Mouse (Mus musculus) neural tube, embryonic 12.5 days (tissue): ENCODE measurements around the gene Arhgef17. TPM values are rescaled to one million over a fixed set of nuclear protein-coding genes. Genes with fewer than 3 reads are reported as not detected.

Experiments
- ATAC-seq: fragments of 200-750 bp; cut with Nextera tagmentation; 2 replicates; pipeline ENCODE4 v1.8.0; 2017; ENCODE audit warnings: low read depth, mild to moderate bottlenecking, moderate TSS enrichment, moderate library complexity; ENCODE audit not compliant: low FRiP score
- H3K27ac ChIP-seq: fragments of 300-500 bp; sonication (generic); 2 replicates; pipeline ENCODE4 v1.5.1; 2016
- H3K27me3 ChIP-seq: fragments of 300-500 bp; sonication (generic); replicated peaks from 2 replicates; pipeline ENCODE4 v1.6.1; 2016; ENCODE audit warnings: mild to moderate bottlenecking
- H3K36me3 ChIP-seq: fragments of 300-500 bp; sonication (generic); 2 replicates; pipeline ENCODE4 v1.6.1; 2016; ENCODE audit warnings: mild to moderate bottlenecking
- H3K4me1 ChIP-seq: fragments of 300-500 bp; sonication (generic); 2 replicates; pipeline ENCODE4 v1.6.1; 2016
- H3K4me2 ChIP-seq: fragments of 300-500 bp; sonication (generic); replicated peaks from 2 replicates; pipeline ENCODE4 v1.6.1; 2016; ENCODE audit warnings: mild to moderate bottlenecking
- H3K4me3 ChIP-seq: fragments of 300-500 bp; sonication (generic); 2 replicates; pipeline ENCODE4 v1.5.1; 2016
- H3K9ac ChIP-seq: fragments of 300-500 bp; sonication (generic); 2 replicates; pipeline ENCODE4 v1.6.1; 2016; ENCODE audit warnings: mild to moderate bottlenecking
- H3K9me3 ChIP-seq: fragments of 300-500 bp; sonication (generic); 2 replicates; pipeline ENCODE4 v1.6.1; 2016; ENCODE audit warnings: mild to moderate bottlenecking
- WGBS: fragments of 180-500 bp; shearing (Covaris S2); methylation state at CpG from one replicate; pipeline ENCODE4 v1.1.7; 2016; 5-methylcytosine and 5-hydroxymethylcytosine counted together
- polyA plus RNA-seq: library from polyadenylated mRNA; unstranded; fragments of >200 nt; fragmentation: Nextera tagmentation; extraction: Ambion mirVana; gene quantifications from 2 replicates; pipeline ENCODE4 v1.2.1, GENCODE M21; 2016

Arhgef17 gene
- polyA plus RNA-seq, 1 experiment from 2014 or later: 7.9 TPM

- Histone ChIP-seq H3K27me3 (no peaks in the 10 kb centered on the region; the same call in 1 of the 2 replicates), H3K36me3 (no peaks in the 10 kb centered on the region), H3K4me3 (no peak overlapping the region), H3K27ac (no peak overlapping the region), H3K4me1 (no peaks in the 10 kb centered on the region), H3K4me2 (no peak overlapping the region), H3K9me3 (no peaks in the 10 kb centered on the region), H3K9ac (no peak overlapping the region)
- ATAC-seq: no peak
- WGBS: 86% methylated on average over 3 of the region's 3 CpGs
Measured at GRCm38 (mm10) chr7:100937481-100937880, 5.6 kb upstream of the Arhgef17 start.

- H3K9me3 ChIP-seq: no peaks in the 10 kb centered on the region
- no peak overlapping the region for H3K9ac ChIP-seq
- H3K4me3 ChIP-seq: no peak overlapping the region
- peaks cover 17% of the 10 kb centered on the region for H3K27me3 ChIP-seq
- H3K27ac ChIP-seq: no peak overlapping the region
- H3K4me2 ChIP-seq: no peak overlapping the region
- peaks cover 36% of the 10 kb centered on the region for H3K4me1 ChIP-seq
- H3K36me3 ChIP-seq: no peaks in the 10 kb centered on the region
- no peak for ATAC-seq
Measured at GRCm38 (mm10) chr7:100933520-100933919, 1.6 kb upstream of the Arhgef17 start.

- Histone ChIP-seq H3K9me3 (no peaks in the 10 kb centered on the region), H3K9ac (peak overlapping the region; percentile 77), H3K4me2 (peak overlapping the region; percentile 87), H3K36me3 (no peaks in the 10 kb centered on the region), H3K4me3 (peak overlapping the region; percentile 60), H3K27ac (peak overlapping the region; percentile 27; the same call in 1 of the 2 replicates), H3K4me1 (peaks cover 45% of the 10 kb centered on the region), H3K27me3 (peaks cover 20% of the 10 kb centered on the region)
- WGBS: 1% methylated on average over 27 of the region's 27 CpGs
- ATAC-seq: peak; percentile 81
Measured at GRCm38 (mm10) chr7:100932481-100933007, 637 bp upstream of the Arhgef17 start.

GRCm38 (mm10) chr7:100931316-100931925 lies 486 bp downstream of the Arhgef17 start:
- no peaks in the 10 kb centered on the region for H3K36me3 ChIP-seq
- peak; percentile 35 for ATAC-seq
- H3K4me2 ChIP-seq: peak overlapping the region; percentile 87
- H3K27ac ChIP-seq: peak overlapping the region; percentile 43; the same call in 1 of the 2 replicates
- peaks cover 20% of the 10 kb centered on the region for H3K27me3 ChIP-seq
- H3K9ac ChIP-seq: peak overlapping the region; percentile 77
- under 1% methylated on average over 72 of the region's 73 CpGs for WGBS
- no peaks in the 10 kb centered on the region for H3K9me3 ChIP-seq
- peak overlapping the region; percentile 60 for H3K4me3 ChIP-seq
- H3K4me1 ChIP-seq: peaks cover 57% of the 10 kb centered on the region

GRCm38 (mm10) chr7:100930619-100931315 lies 1.1 kb downstream of the Arhgef17 start:
- Histone ChIP-seq H3K9ac (peak overlapping the region; percentile 77), H3K4me1 (peaks cover 63% of the 10 kb centered on the region), H3K4me3 (peak overlapping the region; percentile 60), H3K27ac (no peak overlapping the region), H3K9me3 (no peaks in the 10 kb centered on the region), H3K4me2 (peak overlapping the region; percentile 87), H3K27me3 (peaks cover 20% of the 10 kb centered on the region), H3K36me3 (no peaks in the 10 kb centered on the region)
- 4% methylated on average over 53 of the region's 53 CpGs for WGBS
- no peak for ATAC-seq

GRCm38 (mm10) chr7:100929639-100930303 lies 2.1 kb downstream of the Arhgef17 start:
- peak overlapping the region; percentile 87 for H3K4me2 ChIP-seq
- H3K9ac ChIP-seq: no peak overlapping the region
- H3K27ac ChIP-seq: no peak overlapping the region
- peaks cover 20% of the 10 kb centered on the region for H3K27me3 ChIP-seq
- H3K36me3 ChIP-seq: no peaks in the 10 kb centered on the region
- peaks cover 73% of the 10 kb centered on the region for H3K4me1 ChIP-seq
- WGBS: 84% methylated on average over 19 of the region's 19 CpGs
- H3K9me3 ChIP-seq: no peaks in the 10 kb centered on the region
- peak overlapping the region; percentile 60; the same call in 1 of the 2 replicates for H3K4me3 ChIP-seq
- ATAC-seq: no peak

GRCm38 (mm10) chr7:100928456-100928855 lies 3.5 kb downstream of the Arhgef17 start:
- Histone ChIP-seq H3K27me3 (peaks cover 20% of the 10 kb centered on the region), H3K9ac (peak overlapping the region; percentile 40; the same call in 1 of the 2 replicates), H3K9me3 (no peaks in the 10 kb centered on the region), H3K4me3 (peak overlapping the region; percentile 29), H3K4me1 (peaks cover 86% of the 10 kb centered on the region), H3K27ac (no peak overlapping the region), H3K4me2 (peak overlapping the region; percentile 87), H3K36me3 (no peaks in the 10 kb centered on the region)
- 59% methylated on average over 9 of the region's 9 CpGs for WGBS
- no peak for ATAC-seq

GRCm38 (mm10) chr7:100927287-100928000 lies 4.5 kb downstream of the Arhgef17 start:
- Histone ChIP-seq H3K27ac (no peak overlapping the region), H3K9ac (peak overlapping the region; percentile 54)
- WGBS: 41% methylated on average over 7 of the region's 7 CpGs

GRCm38 (mm10) chr7:100926311-100926923 lies 5.5 kb downstream of the Arhgef17 start:
- Histone ChIP-seq H3K4me1 (peaks cover 87% of the 10 kb centered on the region), H3K27ac (no peak overlapping the region), H3K9ac (0 out of 2 replicates have a peak overlapping the region, but pooled peaks have one; percentile 13), H3K36me3 (peaks cover 9% of the 10 kb centered on the region; the same call in 1 of the 2 replicates), H3K27me3 (peaks cover 20% of the 10 kb centered on the region), H3K9me3 (no peaks in the 10 kb centered on the region), H3K4me3 (peak overlapping the region; percentile 29), H3K4me2 (peak overlapping the region; percentile 87)
- 26% methylated on average over 12 of the region's 12 CpGs for WGBS
- no peak for ATAC-seq

More at GRCm38 (mm10) chr7:100927287-100928000, 4.5 kb downstream of the Arhgef17 start:
- H3K4me3 ChIP-seq: peak overlapping the region; percentile 29
- H3K36me3 ChIP-seq: 0 out of 2 replicates have a peak, but pooled peaks cover 5% of the 10 kb centered on the region
- H3K9me3 ChIP-seq: no peaks in the 10 kb centered on the region
- peak overlapping the region; percentile 87 for H3K4me2 ChIP-seq
- H3K4me1 ChIP-seq: peaks cover 93% of the 10 kb centered on the region
- peaks cover 20% of the 10 kb centered on the region for H3K27me3 ChIP-seq
- no peak for ATAC-seq

GRCm38 (mm10) chr7:100924674-100925445 lies 7.0 kb downstream of the Arhgef17 start:
- no peak for ATAC-seq
- peaks cover 9% of the 10 kb centered on the region for H3K27me3 ChIP-seq
- no peak overlapping the region for H3K9ac ChIP-seq
- peaks cover 12% of the 10 kb centered on the region; the same call in 1 of the 2 replicates for H3K36me3 ChIP-seq
- H3K4me1 ChIP-seq: peaks cover 77% of the 10 kb centered on the region
- no peak overlapping the region for H3K27ac ChIP-seq
- 0 out of 2 replicates have a peak overlapping the region, but pooled peaks have one; percentile 9 for H3K4me3 ChIP-seq
- H3K9me3 ChIP-seq: no peaks in the 10 kb centered on the region
- peak overlapping the region; percentile 87 for H3K4me2 ChIP-seq
- WGBS: 34% methylated on average over 10 of the region's 10 CpGs
